Mouse (Mus musculus) CD4-positive, CD25-positive, alpha-beta regulatory T cell, adult 4 months (primary cell): Measurements from ENCODE around the gene Gstm2. TPM values are rescaled to one million over a fixed set of nuclear protein-coding genes. Genes with fewer than 3 reads are reported as not detected.

ENCODE experiments used
- ATAC-seq: one replicate; pipeline ENCODE4 v1.8.0; 2017
- polyA plus RNA-seq, 2 experiments: library from polyadenylated mRNA; unstranded; fragments of 100-300 nt; shearing (Covaris generic); gene quantifications; one replicate each; pipeline ENCODE4 v1.2.1; 2017

Gstm2 gene
- polyA plus RNA-seq, 2 experiments from 2014 or later = not detected

DNA sequence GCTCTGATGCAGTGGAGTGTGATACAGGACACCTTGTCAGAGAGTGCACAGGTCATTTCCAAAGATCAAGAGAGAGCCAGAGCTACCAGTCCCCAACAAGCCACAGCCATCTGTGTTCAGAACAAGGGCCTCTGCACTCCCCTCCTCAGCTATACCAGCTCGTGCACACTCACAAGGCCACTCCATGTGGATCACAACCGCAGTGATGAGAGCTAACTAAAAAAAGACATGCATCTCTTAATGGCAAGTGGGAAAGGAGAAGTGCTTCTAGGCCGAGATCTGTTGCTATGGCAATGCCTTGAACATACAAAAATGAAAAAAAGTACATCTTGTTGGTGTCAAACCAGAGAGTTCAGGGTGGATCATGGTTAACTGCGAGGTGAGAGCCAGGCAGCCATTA lies 46.4 kb downstream of the Gstm2 start:
- no peak for ATAC-seq

- no peak for ATAC-seq
These were observed 46.9 kb downstream of the Gstm2 start for GRCm38 (mm10) chr3:107939403-107939802.

DNA sequence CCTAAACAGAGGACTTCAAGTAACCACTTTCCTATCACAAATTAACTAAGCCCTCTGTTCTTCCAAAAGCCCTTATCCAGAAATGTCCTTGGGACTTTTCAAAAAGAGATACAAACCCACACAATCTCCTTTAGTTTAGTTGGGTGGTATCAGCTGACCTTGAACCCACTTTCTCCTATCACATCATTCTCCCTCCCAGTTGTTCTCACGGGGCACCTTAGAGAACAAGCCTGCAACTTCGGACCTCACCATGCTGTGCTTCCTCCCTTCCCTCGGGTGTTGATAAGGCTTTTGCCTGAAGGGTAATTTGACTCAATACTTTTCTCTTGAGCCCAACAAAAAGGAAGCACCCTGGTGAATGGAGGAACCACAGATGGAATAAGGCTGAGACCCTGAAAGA lies 50.4 kb downstream of the Gstm2 start:
- ATAC-seq = no peak

- no peak for ATAC-seq
These were observed 51.0 kb downstream of the Gstm2 start for GRCm38 (mm10) chr3:107935268-107935667.

- ATAC-seq = no peak
These were observed 54.1 kb downstream of the Gstm2 start for GRCm38 (mm10) chr3:107932128-107932527.

Other genes starting within 250 kb of the Gstm2 start
- gene Csf1, start 226.0 kb downstream of the Gstm2 start, polyA plus RNA-seq = 10 to 100 TPM; 11.9 to 19.7 TPM
- not detected for gene Eps8l3, start 109.2 kb downstream of the Gstm2 start, polyA plus RNA-seq
- gene Gstm5, start 90.6 kb downstream of the Gstm2 start, polyA plus RNA-seq = 1 to 10 TPM in 1 of 2 experiments, not detected in 1; 1.4 TPM
- gene Gstm7, start 54.6 kb downstream of the Gstm2 start, polyA plus RNA-seq = 1 to 10 TPM; 1.4 to 2.1 TPM
- gene Gstm6, start 42.7 kb downstream of the Gstm2 start, polyA plus RNA-seq = not detected
- gene Gstm3, start 17.2 kb downstream of the Gstm2 start, polyA plus RNA-seq = not detected
- 1 to 10 TPM; 2.8 to 3.4 TPM for gene Gstm1, start 31.5 kb upstream of the Gstm2 start, polyA plus RNA-seq
- gene Gstm4, start 58.4 kb upstream of the Gstm2 start, polyA plus RNA-seq = 1 to 10 TPM; 4.4 to 5.7 TPM
- 10 to 100 TPM; 22.4 to 48.3 TPM for gene Ampd2, start 100.2 kb upstream of the Gstm2 start, polyA plus RNA-seq
- gene Gnat2, start 106.3 kb upstream of the Gstm2 start, polyA plus RNA-seq = not detected
- gene Gnai3, start 159.7 kb upstream of the Gstm2 start, polyA plus RNA-seq = 10 to 100 TPM; 95.0 to 98.5 TPM
- gene Gpr61, start 168.4 kb upstream of the Gstm2 start, polyA plus RNA-seq = under 1 TPM in 1 of 2 experiments, not detected in 1; 0.15 TPM
- under 1 TPM; 0.32 to 0.54 TPM for gene Amigo1, start 199.9 kb upstream of the Gstm2 start, polyA plus RNA-seq
- gene Cyb561d1, start 214.8 kb upstream of the Gstm2 start, polyA plus RNA-seq = 1 to 10 TPM; 7.7 to 8.8 TPM
- 1 to 10 TPM; 4.9 to 8.5 TPM for gene Atxn7l2, start 224.5 kb upstream of the Gstm2 start, polyA plus RNA-seq
- gene Sypl2, start 240.2 kb upstream of the Gstm2 start, polyA plus RNA-seq = under 1 TPM in 1 of 2 experiments, not detected in 1; 0.08 TPM